Mouse (Mus musculus) small intestine, adult 2 months (tissue): ENCODE results near the gene Zfp748. TPM values are rescaled to one million over a fixed set of nuclear protein-coding genes. Genes with fewer than 3 reads are reported as not detected.

Source experiments
- H3K27ac ChIP-seq: fragments of 200-500 bp; 2 replicates; pipeline ENCODE4 v1.5.1; 2012; ENCODE audit warnings: low read depth, low read length, control low read depth, inconsistent platforms; ENCODE audit not compliant: insufficient read depth
- H3K27me3 ChIP-seq: fragments of 200-500 bp; 2 replicates; pipeline ENCODE4 v1.6.1; 2012; ENCODE audit warnings: mild to moderate bottlenecking, moderate library complexity, low read length, inconsistent platforms; ENCODE audit not compliant: control insufficient read depth, insufficient read depth
- H3K36me3 ChIP-seq: fragments of 200-500 bp; 2 replicates; pipeline ENCODE4 v1.6.1; 2012; ENCODE audit warnings: mild to moderate bottlenecking, low read length, control low read depth, inconsistent platforms; ENCODE audit not compliant: control insufficient read depth, insufficient read depth
- H3K4me1 ChIP-seq: fragments of 200-500 bp; 2 replicates; pipeline ENCODE4 v1.6.1; 2012; ENCODE audit warnings: low read length, inconsistent platforms, mixed read lengths; ENCODE audit not compliant: control insufficient read depth, insufficient read depth, insufficient read length
- H3K4me3 ChIP-seq: fragments of 200-500 bp; 2 replicates; pipeline ENCODE4 v1.5.1; 2012; ENCODE audit warnings: low read depth, mild to moderate bottlenecking, control low read depth, inconsistent platforms, low read length, moderate library complexity
- CTCF ChIP-seq: fragments of 200-500 bp; IDR thresholded peaks from 2 replicates; pipeline ENCODE4 v1.5.1; 2012; ENCODE audit warnings: low read depth, mild to moderate bottlenecking, control low read depth, inconsistent platforms, low read length, moderate library complexity, mixed read lengths; ENCODE audit not compliant: insufficient replicate concordance, insufficient read length; ENCODE audit errors: extremely low read depth
- POLR2A ChIP-seq: fragments of 200-500 bp; IDR thresholded peaks from 2 replicates; pipeline ENCODE4 v1.6.1; 2012; ENCODE audit warnings: low read depth, mild to moderate bottlenecking, control low read depth, inconsistent platforms, low read length, moderate library complexity
- WGBS: fragments of 180-500 bp; shearing (Covaris S2); methylation state at CpG from one replicate; pipeline ENCODE4 v1.1.7; 2018; 5-methylcytosine and 5-hydroxymethylcytosine counted together
- polyA plus RNA-seq: library from polyadenylated mRNA; depleted of rRNA; stranded (reverse); fragments of >200 nt; gene quantifications from 2 replicates; pipeline ENCODE4 v1.2.3, GENCODE M21; 2012; rRNA removed

The Zfp748 gene
- 1.2 TPM in 2 replicates for polyA plus RNA-seq

GRCm38 (mm10) chr13:67553730-67554129, at the start of gene Zfp748:
Zfp748 (minus strand) TSS chr13:67553830.
- H3K4me1 ChIP-seq = 0 out of 2 replicates have a peak, but pooled peaks cover 4% of the 10 kb centered on the region
- no peaks in the 10 kb centered on the region; the same call in 1 of the 2 replicates for H3K36me3 ChIP-seq
- peak within 1 kb of the TSS; percentile 68 for H3K27ac ChIP-seq
- H3K4me3 ChIP-seq = peak within 1 kb of the TSS; percentile 72
- TF ChIP-seq CTCF (no peak), POLR2A (no peak)
- no peaks in the 10 kb centered on the region for H3K27me3 ChIP-seq
- 66% methylated on average over 4 of the region's 4 CpGs for WGBS

GRCm38 (mm10) chr13:67572591-67573189, 19.1 kb upstream of the Zfp748 start:
- H3K4me1 ChIP-seq = no peaks in the 10 kb centered on the region
- H3K4me3 ChIP-seq = no peak overlapping the region
- H3K36me3 ChIP-seq = no peaks in the 10 kb centered on the region
- H3K27me3 ChIP-seq = no peaks in the 10 kb centered on the region
- no peak for TF ChIP-seq CTCF
- TF ChIP-seq POLR2A = no peak
- no peak overlapping the region for H3K27ac ChIP-seq
- WGBS = 73% methylated on average over 5 of the region's 5 CpGs

- TF ChIP-seq POLR2A = peak; percentile 54; the same call in 1 of the 2 replicates
- no peak for TF ChIP-seq CTCF
- H3K27me3 ChIP-seq = no peaks in the 10 kb centered on the region
- 0 out of 2 replicates have a peak, but pooled peaks cover 4% of the 10 kb centered on the region for H3K4me1 ChIP-seq
- H3K4me3 ChIP-seq = peak overlapping the region; percentile 72
- peak overlapping the region; percentile 68 for H3K27ac ChIP-seq
- no peaks in the 10 kb centered on the region; the same call in 1 of the 2 replicates for H3K36me3 ChIP-seq
- WGBS = under 1% methylated on average over 44 of the region's 44 CpGs
Observed at GRCm38 (mm10) chr13:67552505-67553346, 904 bp downstream of the Zfp748 start.

GRCm38 (mm10) chr13:67545941-67546340, 7.7 kb downstream of the Zfp748 start:
- TF ChIP-seq CTCF (no peak), POLR2A (no peak)
- 91% methylated on average over 1 of the region's 1 CpGs for WGBS
- no peaks in the 10 kb centered on the region for H3K27me3 ChIP-seq
- no peak overlapping the region for H3K27ac ChIP-seq
- no peak overlapping the region for H3K4me3 ChIP-seq
- H3K36me3 ChIP-seq = peaks cover 32% of the 10 kb centered on the region
- H3K4me1 ChIP-seq = no peaks in the 10 kb centered on the region

GRCm38 (mm10) chr13:67527049-67527730, 26.4 kb downstream of the Zfp748 start:
- 84% methylated on average over 3 of the region's 3 CpGs for WGBS
- H3K4me3 ChIP-seq = no peak overlapping the region
- TF ChIP-seq POLR2A (no peak), CTCF (no peak)
- H3K27ac ChIP-seq = no peak overlapping the region
- H3K36me3 ChIP-seq = no peaks in the 10 kb centered on the region
- H3K4me1 ChIP-seq = no peaks in the 10 kb centered on the region
- no peaks in the 10 kb centered on the region for H3K27me3 ChIP-seq

GRCm38 (mm10) chr13:67525753-67526410, 27.7 kb downstream of the Zfp748 start, which contains the start of the genes Gm26965 and Zfp87:
Gm26965 (minus strand) TSS chr13:67526151.
Zfp87 (minus strand) TSS chr13:67526177.
- no peak for TF ChIP-seq CTCF
- TF ChIP-seq POLR2A = peak; percentile 58
- no peaks in the 10 kb centered on the region for H3K4me1 ChIP-seq
- H3K27me3 ChIP-seq = no peaks in the 10 kb centered on the region
- H3K36me3 ChIP-seq = peaks cover 6% of the 10 kb centered on the region; the same call in 1 of the 2 replicates
- H3K4me3 ChIP-seq = peak within 1 kb of the TSS; percentile 67
- under 1% methylated on average over 27 of the region's 27 CpGs for WGBS
- peak within 1 kb of the TSS; percentile 19; the same call in 1 of the 2 replicates for H3K27ac ChIP-seq
